Mouse (Mus musculus): ENCODE data around the gene Runx2.

GRCm38 (mm10) chr17:44821940-44822339 is 7.3 kb upstream of the Runx2 start:
- TF ChIP-seq POLR2A (IDR thresholded peaks at IDR 0.05; ENCODE audit: borderline replicate concordance, low read depth, low read length): no peak
- TF ChIP-seq CTCF (IDR thresholded peaks at IDR 0.05; ENCODE audit: low read depth, low read length): no peak

Measured in bone marrow macrophage, adult 2 months (primary cell).